Mouse (Mus musculus): ENCODE measurements around the gene Ceacam2.
"Not testable (repeated sequence)": the region's sequence is repeated elsewhere in the genome, so short reads cannot be mapped to it uniquely, and the experiment has no call there.

Gene Ceacam2

GRCm38 (mm10) chr7:25485061-25485460, 54.6 kb downstream of the Ceacam2 start:
- in situ Hi-C loops (cut with MboI, MseI) = no loop called here

GRCm38 (mm10) chr7:25483133-25483735, 56.4 kb downstream of the Ceacam2 start:
- in situ Hi-C loops (cut with MboI, MseI) = no loop called here

GRCm38 (mm10) chr7:25480791-25481190, 58.9 kb downstream of the Ceacam2 start:
- in situ Hi-C loops (cut with MboI, MseI) = not testable (repeated sequence)

- in situ Hi-C loops (cut with MboI, MseI) = loop anchor here (5.0 kb wide), 1 partner anchor 57 kb away; no protein-coding TSS in a partner anchor
Observed at GRCm38 (mm10) chr7:25479440-25479839, 60.2 kb downstream of the Ceacam2 start.

- in situ Hi-C loops (cut with MboI, MseI) = loop anchor here (5.0 kb wide), 1 partner anchor 55 kb away; no protein-coding TSS in a partner anchor
Observed at GRCm38 (mm10) chr7:25477752-25478093, 61.9 kb downstream of the Ceacam2 start.

- in situ Hi-C loops (cut with MboI, MseI) = loop anchor here (5.0 kb wide), 1 partner anchor 55 kb away; no protein-coding TSS in a partner anchor
Observed at GRCm38 (mm10) chr7:25477091-25477751, 62.4 kb downstream of the Ceacam2 start, which contains the start of gene Ceacam1. Gene Ceacam1 (minus strand): TSS chr7:25477603.

- in situ Hi-C loops (cut with MboI, MseI) = not testable (repeated sequence)
Observed at GRCm38 (mm10) chr7:25471821-25472220, 67.8 kb downstream of the Ceacam2 start.
